Mouse (Mus musculus): ENCODE measurements around the gene Cdipt. TPM values are rescaled to one million over a fixed set of nuclear protein-coding genes. Genes with fewer than 3 reads are reported as not detected.

Gene Cdipt
- total RNA-seq (2018; cell fraction: chromatin; rRNA removed): 100 to 1,000 TPM in 11 of 26 experiments, 10 to 100 TPM in 15; 52.3 to 141 (median 96.3) TPM
- total RNA-seq (2018; cell fraction: cytosol; rRNA removed): 100 to 1,000 TPM in 20 of 26 experiments, 10 to 100 TPM in 6; 74.6 to 129 (median 106) TPM
- 100 to 1,000 TPM in 23 of 26 experiments, 10 to 100 TPM in 3; 71.6 to 185 (median 119) TPM for total RNA-seq (2018; cell fraction: nucleus; rRNA removed)
- 71.8 to 111 TPM (median 94.8 TPM) in 3 replicates for polyA plus RNA-seq (2018)

DNA sequence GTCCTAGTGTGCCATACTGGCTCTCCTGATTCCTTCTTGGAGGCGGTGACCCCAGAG, at the start of gene Cdipt:
TSS of gene Cdipt (plus strand) at position 22 of the 57 bp plus-strand sequence.
- Histone ChIP-seq H3K4me3 (ENCODE audit: inconsistent target) (peak within 1 kb of the TSS; percentile 95), H3K36me3 (ENCODE audit: inconsistent target) (peaks cover 23% of the 10 kb centered on the region), H3K27ac (peak within 1 kb of the TSS; percentile 99), H3K79me2 (ENCODE audit: inconsistent target) (peaks cover 21% of the 10 kb centered on the region)
- WGBS (ENCODE audit: missing documents): no CpG with 5 or more reads among the region's 1 CpGs

DNA sequence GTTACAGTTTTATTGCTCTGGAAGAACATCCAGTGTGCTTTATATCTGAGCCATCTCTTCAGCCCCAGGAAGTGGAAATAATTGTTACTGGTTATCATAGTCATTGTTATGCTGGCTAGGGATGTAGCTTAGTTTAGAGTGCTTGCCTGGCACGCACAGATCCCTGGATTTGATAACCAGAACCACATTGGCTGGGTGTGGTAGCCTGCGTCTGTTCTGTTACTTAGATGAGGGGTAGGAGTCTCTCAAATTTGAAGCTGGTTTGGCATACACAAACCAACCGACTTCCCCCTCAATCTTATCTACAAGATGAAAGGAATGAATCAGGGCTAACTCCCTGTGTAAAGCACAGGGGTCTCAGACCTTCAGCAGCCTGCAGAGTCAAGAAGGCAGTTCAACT, 49.4 kb upstream of the Cdipt start:
- peaks cover 7% of the 10 kb centered on the region for H3K36me3 ChIP-seq (ENCODE audit: inconsistent target)
- no peak overlapping the region for H3K4me3 ChIP-seq (ENCODE audit: inconsistent target)
- peaks cover 11% of the 10 kb centered on the region; the same call in 1 of the 2 replicates for H3K79me2 ChIP-seq (ENCODE audit: inconsistent target)
- 81% methylated on average over 3 of the region's 3 CpGs for WGBS (ENCODE audit: missing documents)
- no peak overlapping the region for H3K27ac ChIP-seq

DNA sequence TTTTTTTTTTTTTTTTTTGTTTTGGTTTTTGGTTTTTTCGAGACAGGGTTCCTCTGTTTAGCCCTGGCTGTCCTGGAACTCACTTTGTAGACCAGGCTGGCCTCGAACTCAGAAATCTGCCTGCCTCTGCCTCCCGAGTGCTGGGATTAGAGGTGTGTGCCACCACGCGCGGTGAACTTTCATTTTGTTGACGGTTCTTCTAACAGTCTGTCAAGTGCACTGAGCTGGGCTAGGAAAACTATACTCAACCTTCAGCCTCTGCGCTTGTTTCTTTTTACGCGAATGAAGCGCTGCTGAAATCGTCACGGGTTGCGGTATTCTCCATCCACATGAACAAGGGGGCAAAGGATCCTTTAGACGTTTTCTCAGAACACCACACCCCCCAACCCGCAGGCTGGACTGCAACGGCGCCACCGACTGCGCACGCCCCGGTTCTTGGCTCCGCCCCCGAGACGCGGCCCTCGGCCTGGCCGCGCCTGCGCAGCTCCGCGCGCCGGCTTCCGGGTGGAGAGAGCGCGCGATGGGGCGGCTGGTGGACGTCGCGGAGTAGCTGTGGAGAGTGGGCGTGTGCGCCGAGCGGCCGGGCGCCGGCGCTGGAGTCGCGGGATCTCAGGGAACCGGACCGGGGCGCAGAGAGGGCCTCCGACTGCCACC, 47.2 kb upstream of the Cdipt start, which contains the start of gene Kctd13:
TSS of gene Kctd13 (plus strand) at position 496 of the 654 bp plus-strand sequence.
- Histone ChIP-seq H3K79me2 (ENCODE audit: inconsistent target) (peaks cover 11% of the 10 kb centered on the region; the same call in 1 of the 2 replicates), H3K27ac (peak within 1 kb of the TSS; percentile 27), H3K36me3 (ENCODE audit: inconsistent target) (peaks cover 28% of the 10 kb centered on the region), H3K4me3 (ENCODE audit: inconsistent target) (peak within 1 kb of the TSS; percentile 68)
- 2% methylated on average over 54 of the region's 56 CpGs for WGBS (ENCODE audit: missing documents)

DNA sequence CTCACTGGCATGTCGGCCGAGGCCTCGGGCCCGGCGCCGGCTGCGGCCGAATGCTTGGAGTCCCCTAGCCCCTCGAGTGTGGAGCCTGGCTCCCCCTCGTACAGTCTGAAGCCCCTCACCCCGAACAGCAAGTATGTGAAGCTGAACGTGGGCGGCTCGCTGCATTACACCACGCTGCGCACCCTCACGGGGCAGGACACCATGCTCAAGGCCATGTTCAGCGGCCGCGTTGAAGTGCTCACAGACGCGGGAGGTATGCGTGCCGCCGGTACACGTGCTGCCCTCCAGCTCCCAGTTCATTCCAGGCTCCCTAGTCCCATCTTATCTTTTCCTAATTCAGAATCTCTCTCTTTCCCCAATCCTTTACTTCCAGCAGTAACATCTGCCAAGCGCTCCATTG, 46.7 kb upstream of the Cdipt start:
- peaks cover 11% of the 10 kb centered on the region; the same call in 1 of the 2 replicates for H3K79me2 ChIP-seq (ENCODE audit: inconsistent target)
- H3K27ac ChIP-seq: 0 out of 2 replicates have a peak overlapping the region, but pooled peaks have one; percentile 10
- H3K36me3 ChIP-seq (ENCODE audit: inconsistent target): peaks cover 28% of the 10 kb centered on the region
- H3K4me3 ChIP-seq (ENCODE audit: inconsistent target): peak overlapping the region; percentile 68
- 0% methylated on average over 26 of the region's 27 CpGs for WGBS (ENCODE audit: missing documents)

DNA sequence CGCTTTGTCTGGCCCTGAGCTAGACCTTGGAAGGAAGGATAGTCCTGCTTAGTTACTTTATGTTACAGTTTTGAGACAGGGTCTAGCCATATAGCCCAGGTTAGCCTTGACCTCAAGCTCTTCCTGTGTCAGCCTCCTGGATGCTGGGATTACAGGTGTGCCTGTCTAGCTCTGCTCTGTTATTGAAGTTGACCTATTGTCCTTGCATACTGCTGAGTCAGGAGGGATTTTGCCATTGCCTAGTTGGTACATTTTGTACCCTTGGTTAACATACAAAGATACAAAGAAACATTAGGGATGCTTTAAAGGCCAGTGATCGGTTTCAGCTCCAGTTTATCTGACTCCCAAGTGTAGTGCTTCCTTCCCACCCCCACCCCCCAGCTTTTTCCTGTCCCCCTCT, 43.1 kb upstream of the Cdipt start:
- H3K27ac ChIP-seq: no peak overlapping the region
- peaks cover 28% of the 10 kb centered on the region for H3K36me3 ChIP-seq (ENCODE audit: inconsistent target)
- WGBS (ENCODE audit: missing documents): 96% methylated on average over 2 of the region's 2 CpGs
- H3K4me3 ChIP-seq (ENCODE audit: inconsistent target): no peak overlapping the region
- peaks cover 11% of the 10 kb centered on the region; the same call in 1 of the 2 replicates for H3K79me2 ChIP-seq (ENCODE audit: inconsistent target)

DNA sequence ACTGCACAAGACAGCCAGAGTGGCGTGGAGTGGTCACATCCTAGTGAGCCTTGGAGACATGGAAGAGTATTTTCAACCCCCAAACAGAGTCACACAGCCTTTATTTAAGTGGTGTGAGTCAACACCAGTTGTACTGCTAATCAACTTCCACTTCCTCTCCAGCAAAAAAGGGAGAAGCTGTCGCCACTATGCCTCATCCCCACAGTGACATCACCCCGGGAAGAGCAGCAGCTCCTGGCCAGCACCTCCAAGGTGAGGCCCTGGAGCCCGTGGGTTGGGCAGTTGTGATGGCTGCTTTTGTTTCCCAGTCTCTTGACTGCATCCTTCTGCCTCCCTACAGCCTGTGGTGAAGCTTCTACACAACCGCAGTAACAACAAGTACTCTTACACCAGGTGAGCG, 34.5 kb upstream of the Cdipt start:
- WGBS (ENCODE audit: missing documents): 56% methylated on average over 6 of the region's 6 CpGs
- peaks cover 22% of the 10 kb centered on the region for H3K36me3 ChIP-seq (ENCODE audit: inconsistent target)
- peak overlapping the region; percentile 89 for H3K27ac ChIP-seq
- no peaks in the 10 kb centered on the region for H3K79me2 ChIP-seq (ENCODE audit: inconsistent target)
- no peak overlapping the region for H3K4me3 ChIP-seq (ENCODE audit: inconsistent target)

DNA sequence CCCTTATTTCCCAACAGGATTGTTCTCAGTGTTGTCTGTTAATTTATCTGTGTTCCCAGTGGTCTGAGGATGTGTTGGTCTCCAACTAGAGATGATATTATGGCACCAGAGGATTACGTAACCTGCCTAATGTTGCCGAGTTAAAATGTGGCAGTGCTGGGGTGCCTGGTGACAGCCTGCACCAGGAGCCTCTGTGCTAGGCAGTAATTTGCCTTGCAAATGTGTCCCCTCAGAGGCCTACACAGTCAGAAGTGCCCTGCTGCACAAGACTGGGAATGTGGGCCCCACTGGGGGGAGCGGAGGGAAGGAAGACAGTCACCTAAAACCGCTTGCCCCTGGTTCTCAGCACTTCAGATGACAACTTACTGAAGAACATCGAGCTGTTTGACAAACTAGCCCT, 33.9 kb upstream of the Cdipt start:
- peaks cover 22% of the 10 kb centered on the region for H3K36me3 ChIP-seq (ENCODE audit: inconsistent target)
- H3K27ac ChIP-seq: 0 out of 2 replicates have a peak overlapping the region, but pooled peaks have one; percentile 2
- no peak overlapping the region for H3K4me3 ChIP-seq (ENCODE audit: inconsistent target)

DNA sequence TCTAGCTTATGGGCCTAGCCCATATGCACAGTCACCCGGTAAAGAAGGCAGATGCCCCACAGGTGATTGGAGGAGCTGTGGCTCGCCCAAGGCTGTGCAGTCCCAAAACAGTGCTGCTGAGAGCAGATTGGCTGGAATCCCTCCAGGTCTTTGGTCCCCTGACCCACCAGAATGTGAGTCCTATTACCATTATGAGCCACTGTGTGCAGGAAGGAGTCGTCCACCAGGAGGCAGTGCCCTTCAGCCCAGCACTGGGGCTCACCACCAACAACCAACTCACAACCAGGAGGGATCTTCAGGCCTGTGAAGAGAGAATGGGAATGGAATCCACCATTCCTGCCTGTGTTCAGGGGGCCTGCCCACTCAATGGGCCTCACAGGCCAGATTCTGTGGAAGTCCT, 29.2 kb upstream of the Cdipt start:
- 71% methylated on average over 3 of the region's 3 CpGs for WGBS (ENCODE audit: missing documents)
- Histone ChIP-seq H3K79me2 (ENCODE audit: inconsistent target) (no peaks in the 10 kb centered on the region), H3K36me3 (ENCODE audit: inconsistent target) (peaks cover 22% of the 10 kb centered on the region), H3K27ac (no peak overlapping the region), H3K4me3 (ENCODE audit: inconsistent target) (no peak overlapping the region)

More for the DNA sequence above, 33.9 kb upstream of the Cdipt start:
- 82% methylated on average over 5 of the region's 5 CpGs for WGBS (ENCODE audit: missing documents)
- no peaks in the 10 kb centered on the region for H3K79me2 ChIP-seq (ENCODE audit: inconsistent target)

DNA sequence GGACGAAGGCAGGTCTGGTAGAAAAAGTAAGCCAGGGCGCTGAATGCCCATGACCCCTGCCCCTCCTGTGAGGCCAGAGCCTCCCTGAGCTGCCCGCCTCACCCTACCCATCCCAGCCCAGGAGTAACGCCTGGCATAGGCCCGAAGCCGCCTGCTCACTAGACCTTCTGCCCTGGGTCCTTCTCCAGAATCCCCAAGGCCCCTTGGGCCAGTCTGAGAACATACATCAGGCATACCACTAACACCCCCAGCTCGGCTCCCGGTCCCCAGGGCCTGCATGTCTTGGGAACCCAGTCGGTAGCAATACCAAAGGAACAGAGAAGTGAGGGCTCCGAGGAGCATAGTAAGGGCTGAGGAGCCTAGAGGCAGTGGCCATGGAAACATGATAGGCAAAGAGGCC, 27.1 kb upstream of the Cdipt start:
- Histone ChIP-seq H3K36me3 (ENCODE audit: inconsistent target) (peaks cover 14% of the 10 kb centered on the region), H3K79me2 (ENCODE audit: inconsistent target) (no peaks in the 10 kb centered on the region), H3K4me3 (ENCODE audit: inconsistent target) (no peak overlapping the region), H3K27ac (no peak overlapping the region)
- WGBS (ENCODE audit: missing documents): 80% methylated on average over 6 of the region's 10 CpGs

DNA sequence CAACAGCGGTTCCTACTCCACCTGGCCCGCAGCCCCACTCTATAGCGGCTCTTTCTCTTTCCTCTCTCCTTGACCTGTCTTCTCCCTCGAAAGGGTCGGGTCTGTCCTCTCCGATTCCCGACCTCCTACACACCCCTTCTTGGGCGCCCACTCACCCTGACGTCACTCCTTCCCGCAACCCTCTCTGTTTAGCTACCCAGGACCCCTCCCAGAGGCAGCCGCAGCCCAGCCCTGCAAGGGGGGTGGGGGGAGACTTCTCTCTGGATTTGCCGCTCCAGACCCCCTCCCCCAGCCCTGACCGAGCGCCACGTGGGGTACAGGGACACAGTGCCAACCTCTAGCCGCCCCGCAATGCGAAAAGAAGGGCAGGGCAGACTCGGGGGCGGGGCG, 26.3 kb upstream of the Cdipt start, which contains the start of gene Asphd1:
TSS of gene Asphd1 (minus strand) at position 180 of the 390 bp plus-strand sequence.
- 6% methylated on average over 21 of the region's 21 CpGs for WGBS (ENCODE audit: missing documents)
- H3K36me3 ChIP-seq (ENCODE audit: inconsistent target): peaks cover 8% of the 10 kb centered on the region
- H3K27ac ChIP-seq: no peak within 1 kb of the TSS
- H3K4me3 ChIP-seq (ENCODE audit: inconsistent target): no peak within 1 kb of the TSS
- H3K79me2 ChIP-seq (ENCODE audit: inconsistent target): no peaks in the 10 kb centered on the region

DNA sequence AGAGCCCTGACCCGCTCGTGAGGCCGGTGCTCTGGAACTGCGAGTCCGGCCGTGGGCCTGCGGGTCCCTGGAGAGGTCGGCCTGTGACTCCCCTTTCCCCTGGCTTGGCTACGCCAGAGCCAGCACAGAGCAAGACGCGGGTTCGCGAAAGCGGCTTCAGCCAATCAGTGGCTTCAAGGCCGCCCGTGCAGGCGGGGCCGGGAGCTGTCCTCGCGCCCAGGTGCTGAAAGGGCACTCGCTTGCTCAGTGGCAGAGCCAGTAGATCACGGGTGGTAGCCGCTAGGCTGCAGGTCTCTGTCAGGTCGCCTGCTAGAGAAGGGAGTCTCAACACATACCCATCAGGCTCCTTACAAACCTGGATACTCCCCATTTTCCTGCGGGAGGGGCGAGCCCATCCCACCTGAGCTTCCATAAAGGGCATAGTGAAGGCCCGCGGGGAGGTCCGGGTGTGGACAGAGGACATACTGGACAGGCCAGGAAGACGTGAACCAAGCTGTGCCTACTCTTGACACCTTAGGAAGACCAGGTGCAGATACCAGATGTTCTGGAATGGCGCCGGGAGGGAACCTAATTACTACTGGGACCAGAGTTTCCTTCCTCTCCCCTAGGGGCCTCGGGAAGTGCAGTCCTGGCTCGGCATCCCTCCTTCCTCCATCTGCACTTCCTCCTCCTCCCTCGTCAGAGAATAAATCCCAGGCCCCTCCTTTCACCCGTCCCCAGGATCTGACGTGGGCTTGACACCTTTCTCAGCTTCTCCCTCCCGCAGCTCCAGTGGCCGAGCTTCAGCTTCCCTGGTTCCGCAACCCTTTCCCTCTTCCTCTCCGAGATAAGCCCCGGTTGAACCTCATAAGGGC, 25.7 kb upstream of the Cdipt start, which contains the start of gene Sez6l2:
TSS of gene Sez6l2 (plus strand) at position 771 of the 854 bp plus-strand sequence.
- no peaks in the 10 kb centered on the region for H3K79me2 ChIP-seq (ENCODE audit: inconsistent target)
- 2% methylated on average over 42 of the region's 42 CpGs for WGBS (ENCODE audit: missing documents)
- peaks cover 4% of the 10 kb centered on the region for H3K36me3 ChIP-seq (ENCODE audit: inconsistent target)
- no peak within 1 kb of the TSS for H3K27ac ChIP-seq
- no peak within 1 kb of the TSS for H3K4me3 ChIP-seq (ENCODE audit: inconsistent target)

DNA sequence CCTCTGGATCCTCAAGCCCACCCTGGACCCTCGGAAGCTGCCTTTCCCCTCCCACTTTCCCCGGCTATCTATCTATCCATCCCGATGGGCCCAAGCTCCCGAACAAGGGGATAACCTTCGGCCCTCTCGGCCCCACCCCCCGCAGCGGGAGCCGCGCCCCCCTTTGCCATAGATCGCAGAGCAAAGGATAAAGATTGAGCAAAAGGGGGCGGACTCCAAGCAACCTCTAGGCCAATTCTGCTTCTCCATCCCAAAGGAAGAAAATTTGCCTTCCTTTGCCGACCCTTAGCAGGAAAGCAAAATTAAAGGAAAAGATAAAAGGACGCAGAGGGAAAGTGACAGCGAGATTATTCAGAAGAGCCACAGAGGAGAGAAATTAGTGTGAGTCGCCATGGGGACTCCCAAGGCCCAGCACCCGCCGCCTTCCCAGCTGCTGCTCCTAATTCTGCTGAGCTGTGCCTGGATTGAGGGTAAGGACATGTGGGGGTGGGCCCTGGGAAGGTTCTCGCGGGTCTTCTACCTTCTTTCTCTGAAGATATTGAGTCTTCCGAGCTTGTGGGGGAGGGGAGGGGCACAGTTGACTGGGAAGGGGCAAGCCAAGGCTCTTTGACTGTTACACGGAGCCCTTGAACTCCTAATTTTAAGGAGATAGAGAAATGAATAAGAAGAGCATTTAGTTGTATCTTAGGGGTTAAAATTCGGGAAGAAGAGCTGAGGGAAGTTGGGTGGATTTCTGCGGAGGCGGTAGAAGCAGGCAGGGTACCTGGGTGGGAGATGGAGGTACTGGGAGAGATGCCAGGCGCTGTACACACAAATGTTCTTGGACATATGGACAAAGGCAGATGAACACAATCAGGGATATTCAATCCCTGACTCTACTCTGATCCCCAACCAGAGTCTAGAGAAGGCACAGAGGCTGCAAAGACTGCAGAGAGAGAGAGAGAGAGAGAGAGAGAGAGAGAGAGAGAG, 24.8 kb upstream of the Cdipt start:
- H3K79me2 ChIP-seq (ENCODE audit: inconsistent target): no peaks in the 10 kb centered on the region
- no peak overlapping the region for H3K27ac ChIP-seq
- no peaks in the 10 kb centered on the region for H3K36me3 ChIP-seq (ENCODE audit: inconsistent target)
- H3K4me3 ChIP-seq (ENCODE audit: inconsistent target): no peak overlapping the region
- 20% methylated on average over 24 of the region's 26 CpGs for WGBS (ENCODE audit: missing documents)

DNA sequence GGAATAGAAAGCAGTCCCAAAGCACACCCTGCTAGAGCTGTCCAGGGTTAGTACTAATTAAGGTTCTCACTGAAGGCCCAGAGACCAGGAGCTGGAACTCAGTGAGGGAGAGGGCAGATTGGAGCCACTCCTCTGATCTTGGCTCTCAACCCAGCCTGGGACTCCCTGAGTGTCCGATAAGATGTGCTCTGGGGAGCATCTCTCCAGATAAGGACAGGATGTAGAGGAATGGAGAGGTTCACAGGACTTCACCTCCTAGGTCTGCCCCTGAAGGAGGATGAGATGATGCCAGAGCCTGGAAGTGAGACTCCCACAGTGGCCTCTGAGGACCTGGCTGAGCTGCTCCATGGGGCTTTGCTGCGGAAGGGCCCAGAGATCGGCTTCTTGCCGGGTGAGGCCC, 24.0 kb upstream of the Cdipt start:
- 39% methylated on average over 4 of the region's 4 CpGs for WGBS (ENCODE audit: missing documents)
- Histone ChIP-seq H3K27ac (no peak overlapping the region), H3K4me3 (ENCODE audit: inconsistent target) (no peak overlapping the region), H3K36me3 (ENCODE audit: inconsistent target) (no peaks in the 10 kb centered on the region), H3K79me2 (ENCODE audit: inconsistent target) (no peaks in the 10 kb centered on the region)

DNA sequence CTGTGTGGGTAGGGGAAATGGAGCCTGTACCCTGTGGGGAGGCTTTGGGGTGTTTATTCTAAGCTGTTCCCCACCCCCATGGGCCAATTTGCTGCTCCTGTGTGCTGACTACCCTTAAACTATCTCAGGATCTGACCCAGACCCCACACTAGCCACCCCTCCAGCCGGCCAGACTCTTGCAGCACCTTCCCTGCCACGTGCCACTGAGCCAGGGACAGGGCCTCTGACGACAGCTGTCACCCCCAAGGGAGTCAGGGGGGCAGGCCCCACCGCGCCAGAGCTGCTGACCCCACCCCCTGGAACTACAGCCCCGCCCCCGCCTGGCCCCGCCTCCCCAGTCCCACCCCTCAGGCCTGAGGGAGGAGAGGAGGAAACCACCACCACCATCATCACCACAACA, 23.1 kb upstream of the Cdipt start:
- H3K36me3 ChIP-seq (ENCODE audit: inconsistent target): no peaks in the 10 kb centered on the region
- WGBS (ENCODE audit: missing documents): 15% methylated on average over 2 of the region's 8 CpGs

More for the DNA sequence above, 23.1 kb upstream of the Cdipt start:
- no peak overlapping the region for H3K4me3 ChIP-seq (ENCODE audit: inconsistent target)
- H3K79me2 ChIP-seq (ENCODE audit: inconsistent target): no peaks in the 10 kb centered on the region
- no peak overlapping the region for H3K27ac ChIP-seq

All from macrophage (primary cell).